Mouse (Mus musculus) brown adipose tissue, adult 24 weeks (tissue): ENCODE measurements around the gene Dennd4a. TPM values are rescaled to one million over a fixed set of nuclear protein-coding genes. Genes with fewer than 3 reads are reported as not detected.

Experiments
- H3K27ac ChIP-seq: fragments of 200-500 bp; replicated peaks from 2 replicates; pipeline ENCODE4 v1.5.1; 2012; ENCODE audit warnings: low read depth, mild to moderate bottlenecking, low read length
- H3K4me1 ChIP-seq: fragments of 200-500 bp; 2 replicates; pipeline ENCODE4 v1.6.1; 2012; ENCODE audit warnings: low read length, mixed read lengths; ENCODE audit not compliant: control insufficient read depth, insufficient read depth, insufficient read length
- H3K4me3 ChIP-seq: fragments of 200-500 bp; 2 replicates; pipeline ENCODE4 v1.5.1; 2012; ENCODE audit warnings: low read depth, mild to moderate bottlenecking, low read length, moderate library complexity; ENCODE audit not compliant: insufficient read depth
- polyA plus RNA-seq: library from polyadenylated mRNA; stranded (reverse); fragments of >200 nt; gene quantifications from 2 replicates; pipeline ENCODE4 v1.2.4, GENCODE M21; 2012; ENCODE audit not compliant: missing spikeins, insufficient read depth, insufficient read length

Dennd4a gene
- polyA plus RNA-seq, 1 experiment: 11.0 TPM

- Histone ChIP-seq H3K4me1 (peaks cover 2% of the 10 kb centered on the region; the same call in 1 of the 2 replicates), H3K27ac (no peak overlapping the region), H3K4me3 (no peak overlapping the region)
Observed at GRCm38 (mm10) chr9:64939281-64939680, 128.1 kb downstream of the Dennd4a start.

DNA sequence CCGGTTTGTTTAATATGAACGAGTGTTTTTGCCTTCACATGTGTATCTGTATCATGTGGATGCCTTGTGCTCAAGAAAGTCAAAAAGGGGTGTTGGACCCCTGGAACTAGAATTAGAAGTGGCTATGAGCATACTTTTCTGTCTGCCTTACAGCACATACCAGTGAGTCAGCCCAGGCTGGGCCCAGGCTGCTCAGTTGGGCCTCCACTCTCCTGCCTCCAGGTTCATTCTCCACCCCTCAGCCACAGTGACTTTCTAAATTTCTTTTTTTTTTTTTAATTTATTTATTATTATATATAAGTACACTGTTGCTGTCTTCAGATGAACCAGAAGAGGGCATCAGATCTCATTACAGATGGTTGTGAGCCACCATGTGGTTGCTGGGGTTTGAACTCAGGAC is 128.7 kb downstream of the Dennd4a start:
- Histone ChIP-seq H3K4me1 (no peaks in the 10 kb centered on the region), H3K27ac (no peak overlapping the region), H3K4me3 (no peak overlapping the region)

GRCm38 (mm10) chr9:64940731-64941346 is 129.7 kb downstream of the Dennd4a start:
- H3K4me3 ChIP-seq: no peak overlapping the region
- no peak overlapping the region for H3K27ac ChIP-seq
- H3K4me1 ChIP-seq: no peaks in the 10 kb centered on the region

DNA sequence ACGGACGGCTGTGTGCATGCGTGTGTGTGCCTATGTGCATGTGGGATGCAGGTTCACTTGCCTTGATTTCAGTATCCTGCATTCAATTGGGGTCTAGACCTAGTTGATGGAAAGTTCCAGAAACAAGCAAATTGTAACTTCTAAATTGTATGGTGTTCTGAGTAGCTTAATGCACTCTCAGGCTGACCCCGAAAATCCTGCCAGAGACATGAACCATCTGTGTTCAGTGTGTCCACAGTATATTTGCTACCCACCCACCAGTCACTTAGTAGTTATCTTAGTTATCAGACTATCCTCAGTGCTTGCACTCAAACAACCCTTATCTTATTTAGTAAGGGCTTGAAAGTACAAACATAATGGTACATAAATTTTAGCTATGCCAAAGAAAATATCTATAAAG is 130.5 kb downstream of the Dennd4a start:
- no peak overlapping the region for H3K4me3 ChIP-seq
- H3K4me1 ChIP-seq: no peaks in the 10 kb centered on the region
- H3K27ac ChIP-seq: no peak overlapping the region

- peaks cover 3% of the 10 kb centered on the region; the same call in 1 of the 2 replicates for H3K4me1 ChIP-seq
- no peak overlapping the region for H3K4me3 ChIP-seq
- H3K27ac ChIP-seq: no peak overlapping the region
Observed at GRCm38 (mm10) chr9:64943997-64944396, 132.9 kb downstream of the Dennd4a start.

- no peak overlapping the region for H3K27ac ChIP-seq
- peaks cover 3% of the 10 kb centered on the region; the same call in 1 of the 2 replicates for H3K4me1 ChIP-seq
- H3K4me3 ChIP-seq: no peak overlapping the region
Observed at GRCm38 (mm10) chr9:64947483-64948095, 136.4 kb downstream of the Dennd4a start.

DNA sequence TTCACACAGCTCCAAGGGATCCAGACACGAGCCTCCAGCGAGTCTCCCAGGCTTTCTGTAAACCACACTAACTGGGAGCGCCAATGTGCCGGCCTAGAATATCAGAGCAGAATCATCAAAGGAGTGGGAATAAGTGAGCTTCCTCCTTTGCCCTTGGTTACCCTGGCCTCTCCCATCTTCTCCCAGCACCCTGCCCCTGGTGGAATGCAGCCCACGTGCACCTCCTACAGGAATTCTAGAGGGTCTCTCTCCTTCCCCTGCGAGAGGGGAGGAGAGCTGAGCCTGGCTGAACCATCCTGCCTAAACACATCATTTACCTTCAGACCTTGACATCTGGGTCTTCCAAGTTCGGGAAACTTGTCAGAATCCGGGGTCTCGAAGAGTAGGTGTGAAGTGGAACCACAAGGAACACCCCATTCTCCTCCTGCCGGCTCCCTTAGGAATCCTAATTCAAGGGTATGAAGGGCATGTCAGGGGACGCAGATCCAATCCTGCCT is 140.1 kb downstream of the Dennd4a start, which contains the start of gene Slc24a1:
TSS of gene Slc24a1 (minus strand) at position 447 of the 497 bp plus-strand sequence.
- Histone ChIP-seq H3K4me3 (no peak within 1 kb of the TSS), H3K4me1 (peaks cover 3% of the 10 kb centered on the region; the same call in 1 of the 2 replicates)

GRCm38 (mm10) chr9:64952055-64952454 is 140.9 kb downstream of the Dennd4a start:
- Histone ChIP-seq H3K4me1 (peaks cover 3% of the 10 kb centered on the region; the same call in 1 of the 2 replicates), H3K4me3 (no peak overlapping the region), H3K27ac (no peak overlapping the region)

More for the DNA sequence above, 140.1 kb downstream of the Dennd4a start, which contains the start of gene Slc24a1:
- no peak within 1 kb of the TSS for H3K27ac ChIP-seq

DNA sequence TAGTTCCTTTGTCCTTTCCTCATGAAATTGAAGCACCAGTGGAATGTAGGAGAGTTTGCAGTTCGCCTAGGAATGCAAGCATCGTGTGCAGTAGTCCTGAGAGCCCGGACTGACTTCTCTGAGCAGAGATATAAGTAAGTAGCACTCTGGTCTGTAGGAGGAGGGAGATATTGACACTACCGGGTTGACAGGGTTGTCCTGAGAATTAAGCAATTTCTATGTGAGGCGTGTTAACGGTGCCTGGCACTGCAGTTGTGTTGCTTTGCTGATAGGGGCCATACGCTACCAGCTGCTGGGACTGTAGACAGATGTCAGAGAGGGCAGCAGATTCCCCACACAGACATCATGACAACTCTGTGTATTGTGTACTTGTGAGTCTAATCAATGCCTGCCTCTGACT is 142.1 kb downstream of the Dennd4a start:
- H3K4me1 ChIP-seq: peaks cover under 1% of the 10 kb centered on the region; the same call in 1 of the 2 replicates
- H3K27ac ChIP-seq: no peak overlapping the region
- H3K4me3 ChIP-seq: no peak overlapping the region

DNA sequence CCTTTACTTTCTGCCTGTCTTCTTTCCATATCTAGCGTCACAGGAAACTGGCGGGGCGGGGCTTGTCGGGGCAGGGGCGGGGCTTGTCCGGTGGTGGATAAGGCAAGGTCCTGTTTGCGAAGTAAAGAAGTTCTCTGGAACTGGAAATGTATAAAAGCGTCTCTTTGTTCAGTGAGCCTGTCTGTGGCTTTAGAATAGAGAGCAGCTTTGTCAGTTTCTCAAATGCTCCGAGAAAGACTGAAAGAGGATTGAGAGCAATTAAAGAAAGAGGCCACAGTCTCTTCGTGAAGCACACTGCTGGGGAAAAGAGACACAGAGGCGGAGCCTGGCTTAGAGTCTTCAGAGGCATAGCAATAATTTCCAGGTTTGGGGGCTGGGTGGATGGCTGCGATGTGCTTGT is 145.2 kb downstream of the Dennd4a start:
- Histone ChIP-seq H3K4me3 (peak overlapping the region; percentile 35; the same call in 1 of the 2 replicates), H3K27ac (no peak overlapping the region), H3K4me1 (no peaks in the 10 kb centered on the region)

- no peak overlapping the region for H3K4me3 ChIP-seq
- H3K27ac ChIP-seq: no peak overlapping the region
- H3K4me1 ChIP-seq: no peaks in the 10 kb centered on the region; the same call in 1 of the 2 replicates
Observed at GRCm38 (mm10) chr9:64957276-64957675, 146.1 kb downstream of the Dennd4a start.

GRCm38 (mm10) chr9:64960117-64960977 is 149.2 kb downstream of the Dennd4a start, which contains the start of gene Ints14:
Gene Ints14, plus strand, starts transcription at chr9:64960905.
- H3K4me3 ChIP-seq: peak within 1 kb of the TSS; percentile 97
- no peaks in the 10 kb centered on the region; the same call in 1 of the 2 replicates for H3K4me1 ChIP-seq
- H3K27ac ChIP-seq: peak within 1 kb of the TSS; percentile 87

DNA sequence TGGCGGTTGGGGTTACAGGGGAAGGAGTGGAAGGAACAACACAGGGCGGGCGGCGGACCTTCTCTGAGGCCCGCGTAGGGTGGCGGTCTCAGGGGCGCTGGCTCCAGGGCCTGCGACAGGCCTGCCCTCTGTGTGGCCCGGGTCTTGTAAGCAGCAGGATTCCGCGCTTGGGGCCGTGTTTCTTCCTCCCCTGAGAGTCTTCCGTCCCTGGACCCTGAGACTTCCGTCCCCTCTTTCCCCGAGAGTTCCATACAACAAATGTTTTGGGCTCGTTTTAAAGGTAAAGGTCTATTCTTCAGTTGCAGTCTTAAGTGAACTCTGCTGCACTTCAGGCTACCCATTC is 149.8 kb downstream of the Dennd4a start:
- no peaks in the 10 kb centered on the region; the same call in 1 of the 2 replicates for H3K4me1 ChIP-seq
- H3K27ac ChIP-seq: peak overlapping the region; percentile 87
- H3K4me3 ChIP-seq: peak overlapping the region; percentile 97
